Mouse (Mus musculus): ENCODE results near the gene Pigg.
"Not testable (repeated sequence)": the region's sequence is repeated elsewhere in the genome, so short reads cannot be mapped to it uniquely, and the experiment has no call there.

The Pigg gene

GRCm38 (mm10) chr5:108312224-108313064, at the start of gene Pigg:
Pigg (plus strand) TSS chr5:108312609.
- peak; percentile 94 to 95 for DNase-seq

DNA sequence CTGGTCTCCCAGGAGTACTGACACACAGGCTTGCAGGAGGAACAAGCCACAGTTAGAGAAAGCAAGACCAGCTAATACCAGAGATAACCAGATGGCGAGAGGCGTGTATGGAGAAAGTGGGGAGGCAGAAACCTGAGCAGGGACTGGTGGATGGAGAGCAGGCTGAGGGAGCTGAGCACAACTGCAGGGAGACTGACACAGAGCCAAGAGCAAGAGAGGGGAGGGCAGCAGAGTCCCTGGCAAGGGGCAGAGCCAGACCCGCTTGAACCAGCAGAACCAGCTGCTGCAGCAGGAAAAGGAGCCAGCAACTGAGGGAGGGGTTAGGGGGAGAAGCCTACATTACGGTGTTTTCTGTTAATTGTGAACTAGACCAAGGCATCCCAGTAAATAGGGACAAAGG, 49.7 kb upstream of the Pigg start:
- DNase-seq: peak; percentile 20 to 24

DNA sequence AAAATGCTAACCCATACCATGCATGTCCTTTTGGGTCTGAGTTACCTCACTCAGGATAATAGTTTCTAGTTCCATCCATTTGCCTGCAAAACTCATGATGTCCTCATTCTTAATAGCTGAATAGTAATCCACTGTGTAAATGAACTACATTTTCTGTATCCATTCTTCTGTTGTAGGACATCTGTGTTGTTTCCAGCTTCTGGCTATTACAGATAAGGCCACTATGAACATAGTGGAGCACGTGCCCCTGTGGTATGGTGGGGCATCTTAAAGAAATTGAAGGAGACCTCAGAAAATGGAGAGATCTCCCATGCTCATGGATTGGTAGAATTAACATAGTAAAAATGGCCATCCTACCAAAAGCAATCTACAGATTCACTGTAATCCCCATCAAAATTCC, 48.6 kb upstream of the Pigg start:
- not testable (repeated sequence) for DNase-seq

GRCm38 (mm10) chr5:108266990-108267389, 45.4 kb upstream of the Pigg start:
- no peak for DNase-seq

GRCm38 (mm10) chr5:108268127-108269062, 44.0 kb upstream of the Pigg start, which contains the start of gene Dr1:
Dr1 (plus strand) TSS chr5:108268897.
- DNase-seq: peak; percentile 83 to 90

GRCm38 (mm10) chr5:108269063-108269810, 43.2 kb upstream of the Pigg start:
- peak in 1 of 2 experiments; percentile 23 for DNase-seq

DNA sequence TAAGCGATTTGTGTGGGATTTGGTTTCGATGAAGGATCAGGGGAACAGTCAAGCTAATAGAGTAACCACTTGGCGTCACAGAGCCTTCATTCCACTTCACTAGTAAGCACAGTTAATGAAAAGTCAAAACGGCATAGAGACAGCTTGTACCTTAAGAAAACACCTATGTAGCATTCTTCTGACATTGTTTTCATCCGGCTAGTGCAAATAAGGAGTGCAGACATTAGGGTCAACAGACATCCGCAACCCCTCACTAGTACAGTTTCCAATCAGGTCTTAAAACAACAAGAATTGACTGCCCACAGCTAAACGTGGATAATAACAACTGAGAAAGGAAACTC, 42.6 kb upstream of the Pigg start:
- no peak for DNase-seq

GRCm38 (mm10) chr5:108270415-108270814, 42.0 kb upstream of the Pigg start:
- DNase-seq: no peak

- not testable (repeated sequence) for DNase-seq
Observed at GRCm38 (mm10) chr5:108271345-108271744, 41.1 kb upstream of the Pigg start.

DNA sequence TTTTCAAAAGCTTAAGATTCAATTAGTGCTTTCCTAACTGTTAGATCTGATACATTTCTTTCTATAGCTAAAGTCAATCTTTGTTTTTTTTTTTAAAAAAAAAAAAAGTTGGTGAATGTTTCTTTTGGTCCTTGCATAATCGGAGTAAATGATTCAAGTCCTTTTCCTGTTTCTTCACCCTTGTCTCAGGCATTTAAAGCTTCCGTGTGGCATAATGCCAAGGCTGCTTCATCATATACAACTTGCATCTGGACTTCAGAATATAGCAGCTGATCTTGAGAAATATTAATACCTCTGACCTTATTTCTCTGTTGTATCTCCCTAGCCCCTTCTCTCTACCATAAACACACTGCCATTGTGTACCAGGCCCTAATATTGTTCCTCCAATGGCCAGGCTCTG, 25.5 kb upstream of the Pigg start:
- no peak for DNase-seq

DNA sequence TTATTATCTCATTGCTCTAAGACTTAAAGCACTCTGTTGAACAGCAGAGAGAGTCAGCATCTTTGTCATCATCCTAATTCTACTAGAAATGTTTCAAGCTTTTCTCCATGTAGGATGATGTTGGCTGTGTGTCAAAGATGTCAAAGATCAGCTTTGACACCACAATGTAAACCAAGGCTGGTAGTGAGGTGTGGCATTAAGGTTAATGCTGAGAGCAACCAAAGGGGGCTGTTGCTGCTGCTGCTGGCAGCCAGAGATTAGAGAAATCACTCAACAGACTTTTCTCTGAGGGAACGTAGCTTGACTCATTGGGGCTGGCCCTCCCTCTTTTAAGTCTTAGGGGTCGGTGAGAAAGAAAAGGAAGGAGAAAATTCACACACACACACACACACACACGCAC, 10.8 kb upstream of the Pigg start:
- no peak for DNase-seq

DNA sequence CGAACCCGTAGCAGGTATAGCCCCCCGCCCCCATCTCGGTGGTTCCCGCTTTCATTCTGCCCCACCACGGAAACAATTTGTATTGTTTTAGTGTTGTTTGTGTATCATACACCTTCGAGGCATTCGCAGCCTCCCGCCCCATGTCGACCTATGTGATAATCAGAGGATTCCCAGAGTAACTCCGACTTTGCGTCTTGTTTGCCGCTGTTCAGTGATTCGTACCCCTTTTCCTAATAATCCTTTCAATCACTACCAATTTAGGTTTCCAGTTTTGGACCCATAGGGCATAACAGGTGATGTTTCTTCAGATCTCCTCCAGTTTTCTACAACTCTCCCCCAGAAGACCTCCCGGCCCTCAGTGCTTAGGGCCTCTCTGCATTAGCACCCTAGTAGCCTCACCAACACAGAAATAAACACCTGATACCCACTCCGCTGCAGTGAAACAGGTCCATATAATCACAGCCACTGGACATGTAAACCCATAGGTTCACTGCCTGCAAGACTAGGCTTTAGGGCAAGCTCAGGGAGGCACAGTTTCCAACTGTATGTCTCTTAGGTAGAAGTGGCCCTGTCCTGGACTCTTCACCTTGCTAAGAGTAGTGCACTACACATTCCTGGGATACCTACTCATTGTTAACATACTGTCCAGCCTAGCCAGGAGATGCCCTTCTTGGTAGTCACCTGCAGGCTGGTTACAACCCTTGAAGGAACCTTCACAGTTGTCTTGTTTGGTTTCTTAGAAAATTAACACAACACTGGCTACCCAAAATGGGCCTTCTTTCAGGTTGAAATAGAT, 854 bp downstream of the Pigg start:
- peak in 1 of 2 experiments; percentile 8 for DNase-seq

DNA sequence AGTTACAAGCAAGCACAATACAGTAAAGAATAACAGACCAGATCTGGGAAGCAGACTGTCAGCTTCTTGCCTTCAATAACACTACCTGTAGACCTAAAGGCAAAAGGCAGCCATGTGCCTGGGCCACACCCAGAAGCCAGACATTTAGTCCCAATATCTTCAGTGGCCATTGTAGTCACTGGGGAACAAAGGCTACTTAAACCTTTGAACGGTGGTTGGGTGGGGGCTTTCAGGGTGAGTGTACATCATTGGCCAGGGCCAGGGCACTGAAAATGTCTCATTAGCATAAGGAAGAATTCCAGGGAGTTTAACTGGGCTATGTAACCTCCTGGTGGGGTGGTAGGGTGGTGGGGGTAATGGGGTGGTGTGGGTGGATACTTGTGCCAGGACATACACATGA, 18.6 kb downstream of the Pigg start:
- DNase-seq: no peak

GRCm38 (mm10) chr5:108337385-108337784, 25.0 kb downstream of the Pigg start:
- no peak for DNase-seq

GRCm38 (mm10) chr5:108338049-108338448, 25.6 kb downstream of the Pigg start:
- DNase-seq: no peak

- no peak for DNase-seq
Observed at GRCm38 (mm10) chr5:108343680-108344170, 31.3 kb downstream of the Pigg start.

- DNase-seq: no peak
Observed at GRCm38 (mm10) chr5:108345313-108346071, 33.1 kb downstream of the Pigg start.

- no peak for DNase-seq
Observed at GRCm38 (mm10) chr5:108347843-108348242, 35.4 kb downstream of the Pigg start.

DNA sequence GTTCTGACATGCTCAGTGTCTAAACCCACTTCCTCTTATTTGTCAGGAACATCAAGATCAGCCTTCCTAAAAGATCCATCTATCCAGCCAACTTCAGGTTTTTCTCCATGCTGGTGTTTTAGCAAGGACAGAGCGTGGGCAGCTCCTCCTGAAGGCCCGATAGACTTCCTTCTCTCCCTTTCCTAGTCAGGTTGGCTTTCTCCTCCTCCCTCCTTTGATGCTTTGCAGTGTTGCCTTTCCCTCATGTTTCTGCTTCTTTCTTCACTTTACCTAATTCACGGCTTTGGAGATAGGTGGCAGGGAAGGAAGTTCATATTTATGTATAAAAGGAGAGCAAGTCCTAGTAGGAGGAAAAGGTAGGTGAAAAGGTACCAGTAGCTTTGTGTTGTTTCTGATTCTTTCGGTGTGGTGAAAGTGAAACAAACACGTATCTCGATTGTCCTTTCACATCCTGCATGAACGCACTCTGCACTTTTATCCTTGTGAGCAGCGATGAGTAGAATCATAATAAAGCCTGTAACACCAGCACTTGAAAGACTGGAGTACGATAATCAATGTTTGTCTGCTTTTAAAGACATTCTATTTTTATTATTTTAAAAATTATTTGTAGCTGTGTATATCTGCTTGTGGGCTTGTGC, 37.2 kb downstream of the Pigg start:
- no peak for DNase-seq

- DNase-seq: no peak
Observed at GRCm38 (mm10) chr5:108354056-108354455, 41.6 kb downstream of the Pigg start.

DNA sequence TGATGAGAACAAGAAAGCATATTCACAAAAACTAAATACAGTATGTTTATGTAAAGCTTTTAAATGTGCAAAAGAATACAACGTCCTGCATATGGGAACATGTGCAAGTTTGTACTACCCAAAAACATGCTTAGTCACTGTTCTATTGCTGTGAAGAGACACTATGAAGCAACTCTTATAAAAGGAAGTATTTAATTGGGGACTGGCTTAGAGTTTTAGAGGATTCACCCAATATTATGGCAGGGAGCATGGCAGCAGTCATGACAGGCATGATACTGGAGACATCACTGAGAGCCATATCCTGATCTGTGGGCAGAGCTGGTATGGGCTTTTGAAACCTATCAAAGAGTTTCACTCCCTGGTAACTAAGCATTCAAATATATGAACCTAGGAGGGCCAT, 45.5 kb downstream of the Pigg start:
- no peak for DNase-seq
